Mouse (Mus musculus): ENCODE measurements around the gene Gm10803.

Gm10803 gene

DNA sequence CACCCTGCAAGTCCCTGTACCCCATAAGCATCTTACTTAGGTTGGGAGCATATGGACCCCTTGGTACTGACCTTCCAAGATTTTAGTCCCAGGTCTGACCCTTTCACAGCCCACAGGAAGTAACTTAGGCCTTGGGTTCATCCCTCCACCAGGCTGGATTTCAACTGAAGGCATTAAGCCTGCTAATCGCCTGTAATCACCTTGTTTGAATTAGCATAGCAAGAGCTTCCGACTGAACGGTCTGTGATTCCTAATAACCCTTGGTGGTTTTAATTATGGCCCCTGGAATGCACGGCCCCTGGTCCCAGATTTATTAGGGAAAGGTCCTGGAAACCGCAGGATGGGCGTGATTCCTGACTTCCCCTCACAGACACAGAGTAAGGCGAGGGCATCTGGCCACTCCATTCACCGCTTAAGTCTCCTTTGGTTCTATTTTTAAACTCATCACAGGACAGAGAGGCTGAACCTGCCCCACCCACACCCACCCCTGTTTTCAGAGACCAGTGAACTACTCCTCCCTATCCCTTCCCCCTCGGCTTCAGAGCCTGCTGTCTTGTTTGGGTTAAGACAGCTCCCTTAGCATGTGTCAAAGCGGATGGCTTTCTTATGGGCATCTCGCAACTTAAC lies 31.9 kb downstream of the Gm10803 start:
- DNase-seq: no peak

DNA sequence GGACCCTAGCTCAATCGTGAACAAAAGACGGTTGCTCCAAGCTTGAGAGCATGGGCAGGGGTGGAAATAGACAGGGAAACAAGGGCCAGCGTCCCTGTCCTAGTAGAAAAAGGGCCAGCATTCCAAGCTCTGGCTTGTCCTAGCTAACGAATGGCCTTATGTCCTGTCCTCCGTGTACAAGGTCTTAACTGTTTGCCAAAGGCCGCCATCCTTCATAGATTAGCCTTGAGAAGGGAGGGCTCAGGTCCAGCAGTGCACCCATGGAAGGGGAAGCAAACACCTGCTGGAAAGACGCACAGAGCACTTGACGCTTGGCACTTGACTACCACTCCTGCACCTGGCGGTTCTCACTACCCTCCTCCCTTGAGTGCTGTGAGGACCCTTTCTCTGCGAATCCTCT lies 32.8 kb downstream of the Gm10803 start:
- no peak for DNase-seq

- no peak for DNase-seq
These were observed 36.8 kb downstream of the Gm10803 start for GRCm38 (mm10) chr2:93597145-93597544.

DNA sequence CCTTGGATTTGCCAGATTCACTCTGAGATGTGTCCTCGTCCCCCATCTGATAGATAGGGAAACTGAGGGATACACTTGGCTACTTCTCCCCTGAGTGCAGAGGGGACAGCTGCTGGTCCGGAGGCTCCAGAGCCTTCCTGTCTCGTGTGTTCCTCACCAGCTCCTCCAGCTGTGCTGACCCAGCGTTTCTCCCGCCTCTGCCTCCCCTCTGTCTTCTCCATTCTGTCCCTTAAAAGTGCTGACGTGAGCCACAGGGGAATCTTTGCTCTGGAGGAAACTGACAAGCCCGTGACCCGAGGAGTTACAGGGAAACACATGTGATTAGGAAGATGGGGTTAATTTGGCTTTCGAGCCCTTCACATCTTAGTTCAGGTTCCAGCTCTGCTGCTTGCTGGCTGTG lies 39.4 kb downstream of the Gm10803 start:
- DNase-seq: peak; percentile 21

DNA sequence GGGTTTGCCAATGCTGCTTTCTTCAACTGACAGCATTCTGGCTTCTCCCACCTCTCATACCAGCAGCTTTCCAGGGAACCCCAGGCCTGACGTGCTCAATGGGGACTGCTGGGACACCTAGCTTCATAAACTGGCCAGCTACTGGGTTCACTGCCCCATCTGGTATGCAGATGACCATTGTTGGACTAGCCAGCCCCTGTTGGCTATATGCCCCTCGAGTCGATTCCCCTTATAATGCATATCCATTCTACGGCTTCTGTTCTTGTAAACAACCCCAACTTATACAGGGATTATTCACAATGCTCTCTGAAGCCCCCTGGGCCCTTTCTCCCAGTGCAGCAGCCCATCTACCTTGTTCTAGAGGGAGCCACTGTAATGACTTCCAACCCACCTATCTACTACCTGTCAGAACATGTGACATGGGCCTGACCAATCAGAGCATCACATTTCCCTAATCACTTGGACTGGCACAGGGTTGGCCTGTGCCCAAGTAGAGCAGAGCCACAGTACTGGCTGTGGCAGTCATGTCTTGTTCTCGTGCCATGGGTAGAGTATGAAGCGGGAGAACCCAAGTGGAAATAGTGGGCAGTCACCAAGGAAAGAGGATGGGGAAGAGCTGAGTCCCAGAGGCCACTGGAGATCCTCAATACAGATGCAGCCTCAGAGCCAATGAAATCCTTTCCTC lies 44.4 kb downstream of the Gm10803 start:
- no peak for DNase-seq

GRCm38 (mm10) chr2:93608800-93609199 lies 48.4 kb downstream of the Gm10803 start:
- no peak for DNase-seq

DNA sequence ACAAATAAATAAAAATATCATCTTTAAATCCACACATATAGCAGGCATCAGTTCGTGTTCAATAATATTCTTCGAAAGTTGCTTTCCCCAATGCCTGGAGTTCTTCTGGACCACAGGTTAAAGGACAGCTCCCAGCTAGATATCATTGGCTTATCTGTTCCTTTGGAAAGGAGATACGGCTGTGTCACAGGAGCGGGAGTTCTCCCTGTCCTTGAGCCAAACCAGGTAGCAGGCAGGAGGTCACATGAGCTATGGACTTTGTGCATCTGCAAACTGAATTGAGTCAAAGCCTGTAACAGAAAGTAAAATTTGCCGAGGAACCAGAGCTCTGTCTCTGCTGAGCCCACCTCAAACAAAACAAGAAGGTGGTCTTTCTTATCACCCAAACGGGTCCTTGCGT lies 52.7 kb downstream of the Gm10803 start:
- no peak for DNase-seq
